Comparison of ENCODE assay signal across 24 mouse cellular contexts in genomic region chr4:87472787-87473186, GRCm38 (mm10).
DNase-seq lines count a peak whose midpoint lies in the region; ATAC-seq and TF ChIP-seq lines count a peak whose summit lies in the region.
"Had no signal": no experiment of that assay in that cellular context is flagged by ENCODE, and none has a peak within 500 bp of the region (broad histone marks: within the 10 kb centered on the region; RNA-seq: fewer than 3 reads in every experiment).

No protein-coding gene starts in this region.

- no peak overlapping the region for H3K4me2 ChIP-seq in forebrain, embryonic 13.5 days
- no peak overlapping the region for H3K4me2 ChIP-seq in forebrain, embryonic 12.5 days
- H3K4me2 ChIP-seq in lung, postnatal 0 days (replicated peaks; ENCODE audit: low read depth, low read length): no peak overlapping the region
- H3K4me2 ChIP-seq: embryonic facial prominence, embryonic 12.5 days; heart, embryonic 11.5 days; kidney, embryonic 15.5 days; liver, embryonic 15.5 days; midbrain, embryonic 12.5 days; neural tube, embryonic 15.5 days had no signal

- peak; percentile 48 for DNase-seq in lung, postnatal 0 days (ENCODE audit: low spot score)
- DNase-seq in lung, postnatal 14 days: no peak
- DNase-seq in thymus, adult 18-20 months: no peak
- DNase-seq in gastrocnemius, postnatal 14 days: no peak
- DNase-seq: adrenal gland, postnatal 25 days; cerebellum, adult 11 months; cerebellum, adult 9-11 months; kidney, adult 11 months; liver; lung, postnatal 10 days; thymus, adult 2 months had no signal

- H3K27ac ChIP-seq in forebrain, embryonic 13.5 days: no peak overlapping the region
- H3K27ac ChIP-seq in forebrain, embryonic 12.5 days: no peak overlapping the region
- H3K27ac ChIP-seq in lung, postnatal 0 days (ENCODE audit: low read length): no peak overlapping the region
- H3K27ac ChIP-seq: embryonic facial prominence, embryonic 12.5 days; hindbrain, postnatal 0 days; kidney, embryonic 15.5 days; limb, embryonic 10.5 days; liver, embryonic 15.5 days; midbrain, embryonic 12.5 days; neural tube, embryonic 15.5 days had no signal

- no peaks in the 10 kb centered on the region for H3K27me3 ChIP-seq in forebrain, embryonic 13.5 days
- no peaks in the 10 kb centered on the region for H3K27me3 ChIP-seq in forebrain, embryonic 12.5 days
- H3K27me3 ChIP-seq in lung, postnatal 0 days (replicated peaks; ENCODE audit: insufficient read depth, low read length): no peaks in the 10 kb centered on the region
- H3K27me3 ChIP-seq: embryonic facial prominence, embryonic 12.5 days; kidney, embryonic 15.5 days; liver, embryonic 15.5 days; midbrain, embryonic 12.5 days; neural tube, embryonic 15.5 days had no signal

- peaks cover 20% of the 10 kb centered on the region; the same call in 1 of the 2 replicates for H3K4me1 ChIP-seq in forebrain, embryonic 13.5 days
- peaks cover 19% of the 10 kb centered on the region for H3K4me1 ChIP-seq in forebrain, embryonic 12.5 days
- peaks cover 4% of the 10 kb centered on the region; the same call in 1 of the 2 replicates for H3K4me1 ChIP-seq in lung, postnatal 0 days (ENCODE audit: insufficient read depth, low read depth, low read length)
- H3K4me1 ChIP-seq: liver, embryonic 15.5 days had no signal

- no peak overlapping the region for H3K9ac ChIP-seq in forebrain, embryonic 13.5 days
- H3K9ac ChIP-seq in forebrain, embryonic 12.5 days: no peak overlapping the region
- no peak overlapping the region for H3K9ac ChIP-seq in lung, postnatal 0 days (replicated peaks; ENCODE audit: low read depth)
- H3K9ac ChIP-seq: embryonic facial prominence, embryonic 12.5 days; kidney, embryonic 15.5 days; liver, embryonic 15.5 days; midbrain, embryonic 12.5 days; neural tube, embryonic 15.5 days had no signal

- H3K36me3 ChIP-seq in forebrain, embryonic 13.5 days (ENCODE audit: poor library complexity, severe bottlenecking): no peaks in the 10 kb centered on the region
- H3K36me3 ChIP-seq in forebrain, embryonic 12.5 days (replicated peaks): no peaks in the 10 kb centered on the region
- no peaks in the 10 kb centered on the region for H3K36me3 ChIP-seq in lung, postnatal 0 days (ENCODE audit: insufficient read depth, low read length)
- H3K36me3 ChIP-seq: embryonic facial prominence, embryonic 12.5 days; kidney, embryonic 15.5 days; limb, embryonic 10.5 days; liver, embryonic 15.5 days; midbrain, embryonic 12.5 days; neural tube, embryonic 15.5 days had no signal

- no peak overlapping the region for H3K4me3 ChIP-seq in forebrain, embryonic 13.5 days
- H3K4me3 ChIP-seq in forebrain, embryonic 12.5 days (replicated peaks): no peak overlapping the region
- no peak overlapping the region for H3K4me3 ChIP-seq in lung, postnatal 0 days (ENCODE audit: low read depth, low read length)
- H3K4me3 ChIP-seq: embryonic facial prominence, embryonic 12.5 days; kidney, embryonic 15.5 days; limb, embryonic 10.5 days; liver, embryonic 15.5 days; midbrain, embryonic 12.5 days; neural tube, embryonic 15.5 days had no signal

- peak; percentile 21; the same call in 1 of the 2 replicates for TF ChIP-seq CTCF in lung, postnatal 0 days (IDR thresholded peaks at IDR 0.05)

- ATAC-seq in forebrain, embryonic 13.5 days: peak; percentile 77
- ATAC-seq in forebrain, embryonic 12.5 days (ENCODE audit: low FRiP score): no peak
- peak; percentile 62 for ATAC-seq in lung, postnatal 0 days
- ATAC-seq in common myeloid progenitor, adult 5-6 weeks (replicated peaks; ENCODE audit: low read depth, poor library complexity, severe bottlenecking): peak; percentile 18; the same call in 1 of the 2 replicates
- ATAC-seq in megakaryocyte-erythroid progenitor cell, adult 5-6 weeks (replicated peaks; ENCODE audit: low FRiP score, low TSS enrichment, poor library complexity, severe bottlenecking): no peak
- ATAC-seq: CD4-positive, CD25-positive, alpha-beta regulatory T cell, adult 4 months; hindbrain, postnatal 0 days had no signal

- TF ChIP-seq EP300 in lung, postnatal 0 days (IDR thresholded peaks at IDR 0.05): no peak

- intact Hi-C loops in gastrocnemius, postnatal 14 days (cut with DNase I; ENCODE audit: low total_unique reads): no loop called here

- no peaks in the 10 kb centered on the region for H3K9me3 ChIP-seq in forebrain, embryonic 13.5 days (replicated peaks)
- H3K9me3 ChIP-seq in forebrain, embryonic 12.5 days: no peaks in the 10 kb centered on the region
- no peaks in the 10 kb centered on the region for H3K9me3 ChIP-seq in lung, postnatal 0 days (ENCODE audit: low read length)
- H3K9me3 ChIP-seq: embryonic facial prominence, embryonic 12.5 days; kidney, embryonic 15.5 days; limb, embryonic 10.5 days; liver, embryonic 15.5 days; midbrain, embryonic 12.5 days; neural tube, embryonic 15.5 days had no signal

- WGBS in forebrain, embryonic 13.5 days: 30% methylated on average over 1 of the region's 1 CpGs
- WGBS in forebrain, embryonic 12.5 days: 37% methylated on average over 1 of the region's 1 CpGs
- 37% methylated on average over 1 of the region's 1 CpGs for WGBS in lung, postnatal 0 days

Comparison
In these comparisons a context has a peak if more than half of its experiments do, and no peak if none do; other contexts are left out.
1. ATAC-seq: peak in forebrain, embryonic 13.5 days (single experiment), lung, postnatal 0 days (single experiment) and common myeloid progenitor, adult 5-6 weeks (single experiment); none in forebrain, embryonic 12.5 days (single experiment) and megakaryocyte-erythroid progenitor cell, adult 5-6 weeks (single experiment).